Mouse (Mus musculus): Measurements from ENCODE around the gene Jagn1. TPM values are rescaled to one million over a fixed set of nuclear protein-coding genes. Genes with fewer than 3 reads are reported as not detected.
A peak's percentile ranks its signal among the peaks of the same experiment; 100 is the strongest.

The Jagn1 gene
- polyA plus RNA-seq, 1 experiment from 2014 or later: 89.1 TPM

- H3K27me3 ChIP-seq (ENCODE audit: insufficient read depth, poor library complexity, severe bottlenecking): no peaks in the 10 kb centered on the region
- no peak overlapping the region for H3K27ac ChIP-seq
- H3K4me3 ChIP-seq: no peak overlapping the region
- H3K4me1 ChIP-seq: peaks cover 13% of the 10 kb centered on the region
- no peaks in the 10 kb centered on the region for H3K9me3 ChIP-seq
- WGBS: 84% methylated on average over 3 of the region's 3 CpGs
- H3K36me3 ChIP-seq: peaks cover 4% of the 10 kb centered on the region; the same call in 1 of the 2 replicates
- DNase-seq (ENCODE audit: low spot score): no peak
These were observed 1.7 kb upstream of the Jagn1 start for GRCm38 (mm10) chr6:113440686-113441085.

GRCm38 (mm10) chr6:113441147-113441680 lies 1.2 kb upstream of the Jagn1 start:
- H3K27ac ChIP-seq: no peak overlapping the region
- H3K4me3 ChIP-seq: no peak overlapping the region
- peak; percentile 85 for DNase-seq (ENCODE audit: low spot score)
- no peaks in the 10 kb centered on the region for H3K9me3 ChIP-seq
- H3K36me3 ChIP-seq: peaks cover 7% of the 10 kb centered on the region; the same call in 1 of the 2 replicates
- peaks cover 13% of the 10 kb centered on the region for H3K4me1 ChIP-seq
- no peaks in the 10 kb centered on the region for H3K27me3 ChIP-seq (ENCODE audit: insufficient read depth, poor library complexity, severe bottlenecking)
- 54% methylated on average over 7 of the region's 7 CpGs for WGBS

GRCm38 (mm10) chr6:113442087-113442441 lies 305 bp upstream of the Jagn1 start:
- no peaks in the 10 kb centered on the region for H3K9me3 ChIP-seq
- DNase-seq (ENCODE audit: low spot score): no peak
- no peaks in the 10 kb centered on the region for H3K27me3 ChIP-seq (ENCODE audit: insufficient read depth, poor library complexity, severe bottlenecking)
- peak overlapping the region; percentile 95 for H3K27ac ChIP-seq
- peaks cover 13% of the 10 kb centered on the region for H3K4me1 ChIP-seq
- WGBS: 42% methylated on average over 9 of the region's 9 CpGs
- H3K36me3 ChIP-seq: peaks cover 15% of the 10 kb centered on the region
- H3K4me3 ChIP-seq: peak overlapping the region; percentile 95

- no peak for DNase-seq (ENCODE audit: low spot score)
- WGBS: 46% methylated on average over 12 of the region's 12 CpGs
- H3K4me1 ChIP-seq: peaks cover 13% of the 10 kb centered on the region
These were observed 722 bp downstream of the Jagn1 start for GRCm38 (mm10) chr6:113443091-113443490.

GRCm38 (mm10) chr6:113444207-113444965 lies 2.0 kb downstream of the Jagn1 start:
- no peak for DNase-seq (ENCODE audit: low spot score)
- Histone ChIP-seq H3K36me3 (peaks cover 38% of the 10 kb centered on the region), H3K4me3 (no peak overlapping the region), H3K4me1 (peaks cover 13% of the 10 kb centered on the region), H3K9me3 (no peaks in the 10 kb centered on the region), H3K27ac (no peak overlapping the region), H3K27me3 (ENCODE audit: insufficient read depth, poor library complexity, severe bottlenecking) (no peaks in the 10 kb centered on the region)
- WGBS: 88% methylated on average over 8 of the region's 8 CpGs

More at GRCm38 (mm10) chr6:113443091-113443490, 722 bp downstream of the Jagn1 start:
- no peaks in the 10 kb centered on the region for H3K9me3 ChIP-seq
- peak overlapping the region; percentile 95 for H3K4me3 ChIP-seq
- no peaks in the 10 kb centered on the region for H3K27me3 ChIP-seq (ENCODE audit: insufficient read depth, poor library complexity, severe bottlenecking)
- peak overlapping the region; percentile 95 for H3K27ac ChIP-seq
- H3K36me3 ChIP-seq: peaks cover 26% of the 10 kb centered on the region

GRCm38 (mm10) chr6:113447639-113448038 lies 5.3 kb downstream of the Jagn1 start:
- Histone ChIP-seq H3K9me3 (no peaks in the 10 kb centered on the region), H3K27ac (no peak overlapping the region), H3K27me3 (ENCODE audit: insufficient read depth, poor library complexity, severe bottlenecking) (no peaks in the 10 kb centered on the region), H3K4me1 (peaks cover 10% of the 10 kb centered on the region), H3K36me3 (peaks cover 38% of the 10 kb centered on the region), H3K4me3 (no peak overlapping the region)
- no peak for DNase-seq (ENCODE audit: low spot score)
- WGBS: 92% methylated on average over 4 of the region's 4 CpGs

GRCm38 (mm10) chr6:113451839-113452238 lies 9.5 kb downstream of the Jagn1 start:
- no peak overlapping the region for H3K4me3 ChIP-seq
- peaks cover 24% of the 10 kb centered on the region for H3K36me3 ChIP-seq
- 81% methylated on average over 2 of the region's 2 CpGs for WGBS
- no peaks in the 10 kb centered on the region for H3K27me3 ChIP-seq (ENCODE audit: insufficient read depth, poor library complexity, severe bottlenecking)
- no peaks in the 10 kb centered on the region for H3K9me3 ChIP-seq
- H3K4me1 ChIP-seq: 0 out of 2 replicates have a peak, but pooled peaks cover 4% of the 10 kb centered on the region
- H3K27ac ChIP-seq: no peak overlapping the region
- no peak for DNase-seq (ENCODE audit: low spot score)

GRCm38 (mm10) chr6:113455007-113455406 lies 12.6 kb downstream of the Jagn1 start:
- DNase-seq (ENCODE audit: low spot score): no peak
- 48% methylated on average over 5 of the region's 5 CpGs for WGBS
- Histone ChIP-seq H3K9me3 (no peaks in the 10 kb centered on the region), H3K4me3 (no peak overlapping the region), H3K27ac (no peak overlapping the region), H3K36me3 (no peaks in the 10 kb centered on the region), H3K27me3 (ENCODE audit: insufficient read depth, poor library complexity, severe bottlenecking) (peaks cover 9% of the 10 kb centered on the region; the same call in 1 of the 2 replicates), H3K4me1 (peaks cover 11% of the 10 kb centered on the region; the same call in 1 of the 2 replicates)

- H3K27me3 ChIP-seq (ENCODE audit: insufficient read depth, poor library complexity, severe bottlenecking): peaks cover 9% of the 10 kb centered on the region; the same call in 1 of the 2 replicates
- H3K27ac ChIP-seq: no peak within 1 kb of the TSS
- no peaks in the 10 kb centered on the region for H3K9me3 ChIP-seq
- H3K4me1 ChIP-seq: peaks cover 11% of the 10 kb centered on the region; the same call in 1 of the 2 replicates
- H3K4me3 ChIP-seq: no peak within 1 kb of the TSS
- DNase-seq (ENCODE audit: low spot score): no peak
- WGBS: 66% methylated on average over 10 of the region's 10 CpGs
- H3K36me3 ChIP-seq: no peaks in the 10 kb centered on the region
These were observed 15.7 kb downstream of the Jagn1 start, which contains the start of gene Il17re for GRCm38 (mm10) chr6:113457952-113458534. Il17re (plus strand) TSS chr6:113458484.

- 47% methylated on average over 10 of the region's 10 CpGs for WGBS
- H3K4me1 ChIP-seq: peaks cover 11% of the 10 kb centered on the region; the same call in 1 of the 2 replicates
- no peak for DNase-seq (ENCODE audit: low spot score)
- no peaks in the 10 kb centered on the region for H3K36me3 ChIP-seq
- H3K27ac ChIP-seq: no peak overlapping the region
- H3K9me3 ChIP-seq: no peaks in the 10 kb centered on the region
- no peak overlapping the region for H3K4me3 ChIP-seq
- peaks cover 9% of the 10 kb centered on the region; the same call in 1 of the 2 replicates for H3K27me3 ChIP-seq (ENCODE audit: insufficient read depth, poor library complexity, severe bottlenecking)
These were observed 16.3 kb downstream of the Jagn1 start for GRCm38 (mm10) chr6:113458635-113459034.

- no peaks in the 10 kb centered on the region for H3K9me3 ChIP-seq
- H3K4me3 ChIP-seq: no peak overlapping the region
- H3K27me3 ChIP-seq (ENCODE audit: insufficient read depth, poor library complexity, severe bottlenecking): peaks cover 41% of the 10 kb centered on the region; the same call in 1 of the 2 replicates
- WGBS: 71% methylated on average over 7 of the region's 7 CpGs
- no peak overlapping the region for H3K27ac ChIP-seq
- no peaks in the 10 kb centered on the region for H3K36me3 ChIP-seq
- DNase-seq (ENCODE audit: low spot score): no peak
- peaks cover 2% of the 10 kb centered on the region for H3K4me1 ChIP-seq
These were observed 21.7 kb downstream of the Jagn1 start for GRCm38 (mm10) chr6:113464040-113464439.

- DNase-seq (ENCODE audit: low spot score): no peak
- Histone ChIP-seq H3K9me3 (no peaks in the 10 kb centered on the region), H3K4me3 (no peak overlapping the region), H3K27ac (no peak overlapping the region), H3K27me3 (ENCODE audit: insufficient read depth, poor library complexity, severe bottlenecking) (peaks cover 55% of the 10 kb centered on the region), H3K4me1 (peaks cover 15% of the 10 kb centered on the region), H3K36me3 (no peaks in the 10 kb centered on the region)
- WGBS: 53% methylated on average over 5 of the region's 5 CpGs
These were observed 23.2 kb downstream of the Jagn1 start for GRCm38 (mm10) chr6:113465602-113466001.

GRCm38 (mm10) chr6:113468512-113468911 lies 26.1 kb downstream of the Jagn1 start:
- H3K27ac ChIP-seq: no peak overlapping the region
- H3K9me3 ChIP-seq: no peaks in the 10 kb centered on the region
- WGBS: 61% methylated on average over 3 of the region's 3 CpGs
- H3K27me3 ChIP-seq (ENCODE audit: insufficient read depth, poor library complexity, severe bottlenecking): peaks cover 79% of the 10 kb centered on the region
- H3K4me1 ChIP-seq: peaks cover 31% of the 10 kb centered on the region
- no peak overlapping the region for H3K4me3 ChIP-seq
- DNase-seq (ENCODE audit: low spot score): no peak
- H3K36me3 ChIP-seq: no peaks in the 10 kb centered on the region
